In the genomic region with DNA sequence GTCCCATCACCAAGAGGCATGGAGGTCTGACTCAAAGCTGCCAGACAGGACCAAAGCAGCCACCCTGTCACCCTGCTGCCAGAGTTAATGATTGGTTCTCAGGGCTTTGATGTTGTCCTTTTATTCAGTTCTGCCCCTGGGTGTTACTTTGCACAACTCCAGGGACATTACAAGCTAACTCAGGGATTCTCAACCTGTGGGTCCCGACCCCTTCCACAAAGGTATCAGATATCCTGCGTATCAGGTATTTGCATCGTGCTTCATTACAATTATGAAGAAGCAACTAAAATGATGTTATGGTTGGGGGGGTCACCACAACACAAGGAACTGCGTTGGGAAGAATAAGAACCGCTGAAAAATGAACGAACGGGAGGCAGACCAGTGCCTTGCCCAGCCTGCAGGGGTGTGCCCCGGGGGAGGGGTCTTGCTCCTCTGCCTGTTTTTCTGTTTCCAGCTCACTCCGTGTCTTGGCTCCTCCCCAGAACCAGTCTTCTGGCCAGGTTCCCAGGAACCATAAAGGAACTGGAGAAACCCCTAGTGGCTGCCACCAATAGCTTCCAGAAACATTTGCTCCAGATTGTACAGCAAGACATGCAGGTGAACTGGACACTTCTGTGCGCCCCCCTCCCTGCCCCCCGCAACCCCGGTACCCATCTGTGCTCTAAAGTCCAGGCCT, we compare ENCODE assay signal across 15 mouse cellular contexts. TPM values are rescaled to one million over a fixed set of nuclear protein-coding genes. Genes with fewer than 3 reads are reported as not detected.
DNase-seq lines count a peak whose midpoint lies in the region; ATAC-seq and TF ChIP-seq lines count a peak whose summit lies in the region.
"Had no signal": no experiment of that assay in that cellular context is flagged by ENCODE, and none has a peak within 500 bp of the region (broad histone marks: within the 10 kb centered on the region; RNA-seq: fewer than 3 reads in every experiment).

No protein-coding gene starts in this region.

- H3K9ac ChIP-seq in kidney, embryonic 16.5 days (replicated peaks; ENCODE audit: low read length): no peak overlapping the region
- H3K9ac ChIP-seq: heart, embryonic 12.5 days; liver, embryonic 13.5 days had no signal

- 39% methylated on average over 12 of the region's 12 CpGs for WGBS in kidney, embryonic 16.5 days

- no peaks in the 10 kb centered on the region for H3K9me3 ChIP-seq in kidney, embryonic 16.5 days (ENCODE audit: low read length)
- H3K9me3 ChIP-seq: heart, embryonic 12.5 days; liver, embryonic 13.5 days had no signal

- DNase-seq in kidney, adult 18-20 months: peak; percentile 69
- DNase-seq in urinary bladder, postnatal 14 days (ENCODE audit: low spot score): peak; percentile 55
- DNase-seq in urinary bladder, adult 2 months (ENCODE audit: low spot score): no peak
- DNase-seq in kidney, postnatal 10 days: peak; percentile 84
- no peak for DNase-seq in left cerebral cortex, adult 2 months (ENCODE audit: extremely low spot score in 1 of 2, low spot score in 2 of 2)
- DNase-seq: cerebellum, adult 8-10 months; liver, embryonic 13.5 days; thymus, postnatal 4 days had no signal

- H3K27me3 ChIP-seq in kidney, embryonic 16.5 days (ENCODE audit: insufficient read depth, low read length): peaks cover 37% of the 10 kb centered on the region

- no peak overlapping the region for H3K27ac ChIP-seq in kidney, embryonic 16.5 days (ENCODE audit: low read length)
- H3K27ac ChIP-seq in left cerebral cortex, adult 2 months: no peak overlapping the region
- H3K27ac ChIP-seq: layer of hippocampus, adult 2 months; liver, embryonic 13.5 days had no signal

- no peak for TF ChIP-seq CTCF in left cerebral cortex, adult 2 months (IDR thresholded peaks at IDR 0.05)

- no peaks in the 10 kb centered on the region for H3K36me3 ChIP-seq in kidney, embryonic 16.5 days (ENCODE audit: insufficient read depth, low read length)
- H3K36me3 ChIP-seq: heart, embryonic 12.5 days had no signal

- peaks cover 76% of the 10 kb centered on the region for H3K4me1 ChIP-seq in kidney, embryonic 16.5 days (ENCODE audit: insufficient read depth, low read length)

- ATAC-seq in kidney, embryonic 16.5 days (ENCODE audit: low FRiP score, low TSS enrichment): no peak
- no peak for ATAC-seq in megakaryocyte, adult 5-6 weeks (ENCODE audit: poor library complexity, severe bottlenecking)

- H3K4me3 ChIP-seq in kidney, embryonic 16.5 days (ENCODE audit: low read length): no peak overlapping the region
- no peak overlapping the region for H3K4me3 ChIP-seq in left cerebral cortex, adult 2 months
- H3K4me3 ChIP-seq: heart, embryonic 12.5 days; layer of hippocampus, adult 2 months; liver, embryonic 13.5 days had no signal

- intact Hi-C loops in left cerebral cortex, adult 2 months (cut with DNase I): loop anchor here (5.0 kb wide), 1 partner anchor 220 kb away; no protein-coding TSS in a partner anchor

- no peak overlapping the region for H3K4me2 ChIP-seq in kidney, embryonic 16.5 days (replicated peaks; ENCODE audit: low read depth, low read length)
- H3K4me2 ChIP-seq: liver, embryonic 13.5 days had no signal

RNA-seq across cellular contexts. Expression of a gene that starts 10.8 kb away (rescaled TPM):
- polyA plus RNA-seq in kidney, embryonic 16.5 days (2015; fragmentation: Nextera tagmentation; extraction: Ambion mirVana): 19.4 and 19.9 TPM in 2 replicates
- polyA plus RNA-seq in urinary bladder, adult 2 months (2012; rRNA removed): 7.8 and 8.4 TPM in 2 replicates
- total RNA-seq in megakaryocyte, adult 5-6 weeks (2015): 0.39 and 1.1 TPM in 2 replicates
- total RNA-seq in megakaryocyte, adult 5-6 weeks (2017): 0.29 TPM in 1 of 2 replicates, not detected in the other
- under 1 TPM; 0.54 to 0.96 TPM for total RNA-seq in left cerebral cortex, adult 2 months (2021)

RNA-seq across cellular contexts. Expression of a gene that starts 14.7 kb away (rescaled TPM):
- 21.7 and 24.3 TPM in 2 replicates for polyA plus RNA-seq in kidney, embryonic 16.5 days (2015; fragmentation: Nextera tagmentation; extraction: Ambion mirVana)
- polyA plus RNA-seq in urinary bladder, adult 2 months (2012; rRNA removed): 106 and 156 TPM in 2 replicates
- 42.7 and 43.7 TPM in 2 replicates for total RNA-seq in megakaryocyte, adult 5-6 weeks (2015)
- total RNA-seq in megakaryocyte, adult 5-6 weeks (2017): 81.0 and 109 TPM in 2 replicates
- under 1 TPM; 0.82 to 0.84 TPM for total RNA-seq in left cerebral cortex, adult 2 months (2021)

RNA-seq across cellular contexts. Expression of a gene that starts 21.0 kb away (rescaled TPM):
- polyA plus RNA-seq in kidney, embryonic 16.5 days (2015; fragmentation: Nextera tagmentation; extraction: Ambion mirVana): 4.6 and 5.5 TPM in 2 replicates
- 0.10 TPM in 1 of 2 replicates, not detected in the other for polyA plus RNA-seq in urinary bladder, adult 2 months (2012; rRNA removed)
- not detected in 2 replicates for total RNA-seq in megakaryocyte, adult 5-6 weeks (2015)
- not detected in 2 replicates for total RNA-seq in megakaryocyte, adult 5-6 weeks (2017)
- total RNA-seq in left cerebral cortex, adult 2 months (2021): 1 to 10 TPM; 1.3 to 2.8 TPM
- total RNA-seq: gastrocnemius, adult 8-10 months had no signal
- polyA plus RNA-seq: heart, embryonic 12.5 days; hindbrain, embryonic 11.5 days; liver, embryonic 13.5 days; myocyte had no signal

RNA-seq across cellular contexts. Expression of a gene that starts 50.1 kb away (rescaled TPM):
- 40.6 and 45.2 TPM in 2 replicates for polyA plus RNA-seq in kidney, embryonic 16.5 days (2015; fragmentation: Nextera tagmentation; extraction: Ambion mirVana)
- 143 and 148 TPM in 2 replicates for polyA plus RNA-seq in urinary bladder, adult 2 months (2012; rRNA removed)
- total RNA-seq in megakaryocyte, adult 5-6 weeks (2015): 22.0 and 24.6 TPM in 2 replicates
- total RNA-seq in megakaryocyte, adult 5-6 weeks (2017): 12.4 and 14.2 TPM in 2 replicates
- total RNA-seq in left cerebral cortex, adult 2 months (2021): 100 to 1,000 TPM; 137 to 142 TPM

RNA-seq across cellular contexts. Expression of a gene that starts 58.0 kb away (rescaled TPM):
- polyA plus RNA-seq in kidney, embryonic 16.5 days (2015; fragmentation: Nextera tagmentation; extraction: Ambion mirVana): 78.6 and 84.8 TPM in 2 replicates
- 5.9 and 6.7 TPM in 2 replicates for polyA plus RNA-seq in urinary bladder, adult 2 months (2012; rRNA removed)
- total RNA-seq in megakaryocyte, adult 5-6 weeks (2015): not detected in 2 replicates
- total RNA-seq in megakaryocyte, adult 5-6 weeks (2017): not detected in 2 replicates
- 1 to 10 TPM; 3.1 to 3.3 TPM for total RNA-seq in left cerebral cortex, adult 2 months (2021)

Comparison
In these comparisons a context has a peak if more than half of its experiments do, and no peak if none do; other contexts are left out.
1. DNase-seq: peak in kidney, adult 18-20 months (single experiment), urinary bladder, postnatal 14 days (single experiment) and kidney, postnatal 10 days (single experiment); none in urinary bladder, adult 2 months (single experiment) and left cerebral cortex, adult 2 months (0 of 2).
2. RNA of a gene that starts 14.7 kb away (total RNA-seq): 42.7 to 109 TPM in megakaryocyte, adult 5-6 weeks; 0.82 to 0.84 TPM in left cerebral cortex, adult 2 months; every median in the first group is over 10 times any median in the second.